Mouse (Mus musculus) Muller cell, postnatal 12 days (primary cell): ENCODE measurements around the gene Vmn1r8.
"Not testable (repeated sequence)": the region's sequence is repeated elsewhere in the genome, so short reads cannot be mapped to it uniquely, and the experiment has no call there.

Source experiments
- DNase-seq: peaks from one replicate; pipeline ENCODE4 v3.0.0-alpha.2; 2015; ENCODE audit errors: inconsistent ontology term

The Vmn1r8 gene

DNA sequence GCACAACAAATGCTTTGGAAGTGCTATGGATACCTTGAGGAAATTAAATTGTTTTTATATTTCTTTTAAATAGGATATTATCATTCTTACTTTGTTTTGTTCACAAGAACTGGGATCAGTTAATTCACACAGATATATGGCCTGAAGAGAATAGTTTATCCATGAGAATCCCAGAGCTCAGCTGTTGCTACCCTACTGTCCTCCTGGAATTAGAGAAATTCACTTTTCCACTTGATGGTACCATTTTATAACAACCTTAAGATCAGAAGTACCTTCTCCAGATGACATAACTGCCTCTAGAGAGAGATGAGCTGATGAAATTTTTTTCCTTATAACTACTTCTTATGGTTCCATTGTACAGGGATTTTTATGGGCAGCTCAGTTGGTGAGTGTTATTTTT is at the start of gene Vmn1r8:
Gene Vmn1r8, plus strand, starts transcription at position 301 of the 400 bp plus-strand sequence.
- DNase-seq: no peak

DNA sequence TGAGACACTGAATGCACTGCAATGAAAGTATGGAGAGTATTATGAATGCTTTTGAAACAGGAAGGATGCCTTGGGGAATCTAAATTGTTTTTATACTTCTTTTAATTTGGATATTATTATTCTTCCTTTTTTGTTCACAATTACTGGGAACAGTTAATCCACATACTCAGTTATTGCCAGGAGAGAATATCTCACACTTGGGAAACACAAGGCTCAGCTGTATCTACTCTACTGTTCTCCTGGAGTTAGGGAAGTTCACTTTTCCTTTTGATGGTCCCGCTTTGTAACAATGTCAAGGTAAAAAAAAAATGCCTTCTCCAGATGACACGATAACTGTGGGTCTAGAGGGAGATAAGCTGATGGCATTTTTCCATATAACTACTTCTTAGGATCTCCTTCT is 35.1 kb upstream of the Vmn1r8 start, which contains the start of gene Vmn1r6:
Gene Vmn1r6, plus strand, starts transcription at position 301 of the 400 bp plus-strand sequence.
- DNase-seq: no peak

DNA sequence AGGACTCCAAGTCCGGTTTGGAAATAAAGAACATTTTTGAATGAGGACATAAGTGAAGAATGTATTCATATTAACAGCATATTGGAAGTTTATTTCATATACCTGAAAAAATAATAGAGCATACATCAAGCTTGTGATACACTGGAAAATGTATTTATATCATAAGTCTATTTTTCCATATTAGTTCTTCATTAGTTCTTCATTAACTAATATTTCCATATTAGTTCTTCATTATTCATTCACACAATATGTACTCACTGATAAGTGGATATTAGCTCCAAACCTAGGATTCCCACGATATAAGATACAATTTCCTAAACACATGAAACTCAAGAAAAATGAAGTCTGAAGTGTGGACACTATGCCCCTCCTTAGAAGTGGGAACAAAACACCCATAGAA is 6.9 kb upstream of the Vmn1r8 start, which contains the start of gene Vmn1r7:
Gene Vmn1r7, minus strand, starts transcription at position 101 of the 400 bp plus-strand sequence.
- not testable (repeated sequence) for DNase-seq

DNA sequence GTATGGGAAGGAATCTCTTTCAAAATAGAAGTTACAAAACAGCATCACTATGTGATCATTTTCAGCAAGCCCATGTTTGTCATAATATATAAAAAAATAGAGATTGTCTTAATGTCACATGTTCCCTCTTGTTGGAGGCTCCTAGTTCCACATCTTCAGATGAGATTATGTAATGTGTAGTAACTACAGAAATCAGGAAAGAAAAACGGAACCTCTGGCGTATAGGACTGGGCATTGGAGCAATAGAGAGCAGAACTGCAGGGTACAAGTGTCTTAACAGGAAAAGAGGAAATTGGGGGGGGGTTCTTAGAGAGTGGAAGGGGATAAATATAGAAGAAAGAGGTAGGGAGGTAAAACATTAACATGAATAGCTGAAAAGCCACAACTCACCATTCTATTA is 2.6 kb downstream of the Vmn1r8 start:
- DNase-seq: no peak

DNA sequence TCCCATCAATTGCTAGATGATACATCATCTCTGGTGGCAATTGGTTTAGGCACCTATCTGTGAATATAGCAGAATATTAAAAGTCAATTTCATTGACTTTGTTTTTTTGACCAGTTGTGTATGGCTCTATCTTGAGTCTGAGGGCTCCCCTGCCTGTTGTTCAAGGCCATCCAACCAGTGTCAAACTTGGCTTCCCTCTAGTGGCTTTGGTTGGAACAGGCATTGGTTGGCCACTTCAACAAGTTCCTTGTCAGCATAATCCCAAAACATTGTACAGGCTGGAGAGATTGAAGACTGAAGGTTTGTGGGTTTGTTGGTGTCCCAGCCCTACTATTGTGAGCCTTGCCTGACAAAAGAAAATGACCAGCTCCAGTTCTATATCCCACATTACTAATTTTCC is 31.6 kb downstream of the Vmn1r8 start:
- DNase-seq: no peak

DNA sequence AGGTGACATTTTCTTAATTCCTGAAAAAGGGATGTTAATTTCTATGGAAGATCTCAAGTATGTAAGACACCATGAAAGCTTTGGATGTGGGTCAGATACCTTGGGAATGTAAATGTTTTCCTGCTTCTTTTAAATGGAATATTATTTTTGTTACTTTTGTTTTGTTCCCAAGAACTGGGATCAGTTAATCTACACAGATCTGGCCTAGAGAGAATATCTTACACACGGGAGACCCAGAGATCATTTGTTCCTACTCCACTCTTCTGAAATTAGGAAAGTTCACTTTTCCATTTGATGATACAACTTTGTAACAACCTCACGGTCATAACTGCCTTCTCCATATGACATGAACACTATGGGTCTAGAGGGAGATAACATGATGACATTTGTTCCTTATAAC is 34.4 kb downstream of the Vmn1r8 start, which contains the start of gene Vmn1r9:
Gene Vmn1r9, plus strand, starts transcription at position 301 of the 400 bp plus-strand sequence.
- DNase-seq: no peak
